Mouse (Mus musculus) lung, embryonic 14.5 days (tissue): ENCODE measurements at regions not wholly inside any gene's neighbourhood (a gene's known extent, or its start where the extent isn't known, plus 50 kb on each side); places are given as distances from the start of the nearest gene placed in this dataset.
"Not testable (repeated sequence)": the region's sequence is repeated elsewhere in the genome, so short reads cannot be mapped to it uniquely, and the experiment has no call there.

ENCODE experiments used
- ATAC-seq: fragments of 200-750 bp; cut with Nextera tagmentation; 2 replicates; pipeline ENCODE4 v1.8.0; 2017; ENCODE audit warnings: mild to moderate bottlenecking, moderate TSS enrichment, moderate library complexity; ENCODE audit not compliant: insufficient read depth
- DNase-seq: peaks from one replicate; pipeline ENCODE4 v3.0.0-alpha.2; 2015
- H3K27ac ChIP-seq: fragments of 300-500 bp; sonication (generic); 2 replicates; pipeline ENCODE4 v1.5.1; 2014; ENCODE audit warnings: low read depth, mild to moderate bottlenecking, moderate library complexity
- H3K27me3 ChIP-seq: fragments of 300-500 bp; sonication (generic); 2 replicates; pipeline ENCODE4 v1.6.1; 2014; ENCODE audit warnings: low read length, control low read depth; ENCODE audit not compliant: insufficient read depth
- H3K36me3 ChIP-seq: fragments of 300-500 bp; sonication (generic); 2 replicates; pipeline ENCODE4 v1.6.1; 2014; ENCODE audit warnings: control low read depth; ENCODE audit not compliant: insufficient read depth
- H3K4me1 ChIP-seq: fragments of 300-500 bp; sonication (generic); 2 replicates; pipeline ENCODE4 v1.6.1; 2014; ENCODE audit warnings: antibody characterized with exemption, control low read depth; ENCODE audit not compliant: insufficient read depth
- H3K4me2 ChIP-seq: fragments of 300-500 bp; sonication (generic); 2 replicates; pipeline ENCODE4 v1.6.1; 2014; ENCODE audit warnings: mild to moderate bottlenecking
- H3K4me3 ChIP-seq: fragments of 300-500 bp; sonication (generic); 2 replicates; pipeline ENCODE4 v1.5.1; 2014; ENCODE audit warnings: low read depth, low read length
- H3K9ac ChIP-seq: fragments of 300-500 bp; sonication (generic); 2 replicates; pipeline ENCODE4 v1.6.1; 2014
- H3K9me3 ChIP-seq: fragments of 300-500 bp; sonication (generic); 2 replicates; pipeline ENCODE4 v1.6.1; 2016; ENCODE audit warnings: low read depth, low read length, control low read depth
- CTCF ChIP-seq: IDR thresholded peaks from 2 replicates; pipeline ENCODE4 v1.5.1; 2016; ENCODE audit warnings: antibody characterized with exemption, low read depth
- WGBS: fragments of 180-500 bp; shearing (Covaris S2); extraction: QIAGEN DNeasy Blood & Tissue Kit; methylation state at CpG from one replicate; pipeline ENCODE4 v1.1.7; 2014; 5-methylcytosine and 5-hydroxymethylcytosine counted together

GRCm38 (mm10) chr1:112486046-112486445 is 621.3 kb upstream of the Dsel start:
- H3K27ac ChIP-seq, ATAC-seq, H3K4me2 ChIP-seq, DNase-seq, H3K9me3 ChIP-seq, H3K4me1 ChIP-seq, H3K9ac ChIP-seq, H3K36me3 ChIP-seq, H3K27me3 ChIP-seq, H3K4me3 ChIP-seq: not testable (repeated sequence)
- WGBS: 73% methylated on average over 5 of the region's 5 CpGs

- no peak for TF ChIP-seq CTCF
- Histone ChIP-seq H3K9ac (no peak overlapping the region), H3K4me3 (no peak overlapping the region), H3K9me3 (no peaks in the 10 kb centered on the region), H3K4me1 (no peaks in the 10 kb centered on the region), H3K27me3 (no peaks in the 10 kb centered on the region), H3K4me2 (no peak overlapping the region), H3K36me3 (no peaks in the 10 kb centered on the region), H3K27ac (no peak overlapping the region)
- ATAC-seq (no peak), DNase-seq (peak; percentile 57)
- WGBS: 33% methylated on average over 11 of the region's 11 CpGs
Measured at GRCm38 (mm10) chr1:112456047-112456446, 591.3 kb upstream of the Dsel start.

- Histone ChIP-seq H3K9me3 (no peaks in the 10 kb centered on the region), H3K36me3 (no peaks in the 10 kb centered on the region), H3K4me1 (no peaks in the 10 kb centered on the region), H3K9ac (no peak overlapping the region), H3K4me3 (no peak overlapping the region), H3K4me2 (no peak overlapping the region), H3K27ac (no peak overlapping the region), H3K27me3 (no peaks in the 10 kb centered on the region)
- ATAC-seq: no peak
- peak; percentile 2 for DNase-seq
- no peak for TF ChIP-seq CTCF
Measured at GRCm38 (mm10) chr1:112452390-112452789, 587.7 kb upstream of the Dsel start.

GRCm38 (mm10) chr1:112451622-112452021 is 586.9 kb upstream of the Dsel start:
- Histone ChIP-seq H3K9me3 (no peaks in the 10 kb centered on the region), H3K4me2 (no peak overlapping the region), H3K4me1 (no peaks in the 10 kb centered on the region), H3K36me3 (no peaks in the 10 kb centered on the region), H3K4me3 (no peak overlapping the region), H3K9ac (no peak overlapping the region), H3K27ac (no peak overlapping the region), H3K27me3 (no peaks in the 10 kb centered on the region)
- peak; percentile 32 for DNase-seq
- peak; percentile 60 for TF ChIP-seq CTCF
- WGBS: 14% methylated on average over 2 of the region's 2 CpGs
- ATAC-seq: no peak

GRCm38 (mm10) chr1:112439109-112439508 is 574.4 kb upstream of the Dsel start:
- H3K4me2 ChIP-seq: no peak overlapping the region
- H3K36me3 ChIP-seq: no peaks in the 10 kb centered on the region
- no peak for TF ChIP-seq CTCF
- H3K4me3 ChIP-seq: no peak overlapping the region
- H3K27ac ChIP-seq: no peak overlapping the region
- WGBS: 51% methylated on average over 2 of the region's 2 CpGs
- H3K9me3 ChIP-seq: no peaks in the 10 kb centered on the region
- H3K27me3 ChIP-seq: no peaks in the 10 kb centered on the region
- no peak for DNase-seq
- no peak overlapping the region for H3K9ac ChIP-seq
- H3K4me1 ChIP-seq: no peaks in the 10 kb centered on the region
- no peak for ATAC-seq

- H3K36me3 ChIP-seq: no peaks in the 10 kb centered on the region
- no peaks in the 10 kb centered on the region for H3K9me3 ChIP-seq
- no peak overlapping the region for H3K27ac ChIP-seq
- peak overlapping the region; percentile 11; the same call in 1 of the 2 replicates for H3K4me3 ChIP-seq
- H3K27me3 ChIP-seq: 0 out of 2 replicates have a peak, but pooled peaks cover 5% of the 10 kb centered on the region
- H3K4me2 ChIP-seq: peak overlapping the region; percentile 50
- TF ChIP-seq CTCF: no peak
- DNase-seq: peak; percentile 0
- 4% methylated on average over 37 of the region's 37 CpGs for WGBS
- peak; percentile 47; the same call in 1 of the 2 replicates for ATAC-seq
- H3K9ac ChIP-seq: no peak overlapping the region
- no peaks in the 10 kb centered on the region for H3K4me1 ChIP-seq
Measured at GRCm38 (mm10) chr1:112416350-112417083, 551.8 kb upstream of the Dsel start.

- Histone ChIP-seq H3K4me1 (no peaks in the 10 kb centered on the region), H3K36me3 (no peaks in the 10 kb centered on the region), H3K9me3 (no peaks in the 10 kb centered on the region), H3K27ac (no peak overlapping the region), H3K9ac (no peak overlapping the region), H3K4me3 (no peak overlapping the region), H3K4me2 (no peak overlapping the region), H3K27me3 (no peaks in the 10 kb centered on the region)
- peak; percentile 28 for DNase-seq
- WGBS: 36% methylated on average over 3 of the region's 3 CpGs
- ATAC-seq: no peak
- peak; percentile 65 for TF ChIP-seq CTCF
Measured at GRCm38 (mm10) chr1:112388807-112389206, 524.1 kb upstream of the Dsel start.
